Mouse (Mus musculus): ENCODE measurements at regions not wholly inside any gene's neighbourhood (a gene's known extent, or its start where the extent isn't known, plus 50 kb on each side); places are given as distances from the start of the nearest gene placed in this dataset.
A peak's percentile ranks its signal among the peaks of the same experiment; 100 is the strongest.

DNA sequence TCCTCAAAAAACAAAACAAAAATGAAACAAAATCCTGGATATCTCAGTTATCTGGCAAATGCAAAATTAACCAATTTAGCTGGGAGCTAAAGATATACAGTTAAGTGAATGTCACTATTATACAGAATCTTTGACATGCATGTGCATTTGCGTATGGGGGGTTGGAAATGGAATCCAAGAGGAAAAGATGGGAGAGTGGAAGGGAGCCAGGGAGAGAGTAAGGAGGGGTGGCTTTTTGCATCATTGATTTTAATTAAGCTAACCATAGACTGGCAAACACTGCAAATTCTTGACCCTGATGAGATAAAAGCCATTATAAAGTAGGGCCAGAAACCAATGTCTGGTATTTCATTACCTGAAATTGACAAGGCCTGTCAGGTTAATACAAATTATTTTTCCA is 488.8 kb downstream of the Chl1 start:
- intact Hi-C loops (cut with DNase I), result no loop called here
- no peak for DNase-seq (ENCODE audit: low spot score in 2 of 2)

DNA sequence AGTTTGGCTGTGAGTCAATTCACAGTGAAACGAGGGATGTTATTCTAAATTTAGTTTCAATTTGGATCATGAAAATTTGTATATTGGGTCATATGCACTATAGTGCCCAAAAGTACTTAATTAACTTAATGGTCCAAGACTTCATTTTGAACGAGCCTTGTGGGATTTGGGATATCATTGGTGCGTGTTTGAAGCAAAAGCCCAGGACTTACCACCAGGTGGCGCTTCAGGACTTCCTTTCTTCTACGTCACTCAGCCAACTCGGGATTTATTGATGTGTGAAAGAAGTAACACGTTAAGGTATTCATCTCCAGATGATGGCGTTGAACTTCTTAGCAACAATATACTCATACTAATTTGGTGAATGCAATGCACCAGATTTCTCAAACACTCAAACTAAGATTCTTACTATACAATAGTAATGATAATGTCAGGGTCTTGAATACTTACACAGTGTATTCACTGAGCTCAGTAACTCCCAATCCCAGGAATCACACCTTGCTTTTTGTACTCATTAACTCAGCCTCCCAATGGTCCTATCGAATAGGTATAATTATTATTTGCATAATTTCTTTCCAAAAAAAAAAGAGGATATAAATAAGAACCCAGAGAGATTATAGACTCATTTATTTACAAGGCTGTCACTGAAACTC is 464.0 kb upstream of the Cntn6 start:
- intact Hi-C loops (cut with DNase I), result loop anchor here (5.0 to 10.0 kb wide), 3 partner anchors 194 to 1369 kb away; no protein-coding TSS in a partner anchor
- DNase-seq (ENCODE audit: low spot score in 2 of 2), result peak; percentile 86 to 91

DNA sequence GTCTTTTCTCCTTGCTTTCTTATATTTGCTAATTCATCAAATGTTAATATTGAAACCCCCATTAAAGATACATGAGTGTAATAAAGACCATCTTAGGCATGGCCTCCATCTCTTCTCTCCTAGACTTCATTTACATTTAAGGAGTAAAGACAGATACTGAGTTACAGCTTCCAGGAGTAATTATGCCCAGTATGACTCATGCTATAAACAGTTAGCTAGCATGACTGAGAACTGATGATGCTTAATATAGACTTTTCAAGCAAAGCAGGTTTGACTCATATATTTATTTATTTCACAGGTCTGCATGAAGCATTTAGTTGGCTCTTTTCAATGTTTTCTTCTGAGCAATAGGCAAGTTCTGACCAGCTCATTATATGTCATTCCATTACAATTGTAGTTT is 453.7 kb upstream of the Cntn6 start:
- peak in 1 of 2 experiments; percentile 37 for DNase-seq (ENCODE audit: low spot score in 2 of 2)
- intact Hi-C loops (cut with DNase I), result loop anchor here (5.0 kb wide), 1 partner anchor 438 kb away; no protein-coding TSS in a partner anchor

DNA sequence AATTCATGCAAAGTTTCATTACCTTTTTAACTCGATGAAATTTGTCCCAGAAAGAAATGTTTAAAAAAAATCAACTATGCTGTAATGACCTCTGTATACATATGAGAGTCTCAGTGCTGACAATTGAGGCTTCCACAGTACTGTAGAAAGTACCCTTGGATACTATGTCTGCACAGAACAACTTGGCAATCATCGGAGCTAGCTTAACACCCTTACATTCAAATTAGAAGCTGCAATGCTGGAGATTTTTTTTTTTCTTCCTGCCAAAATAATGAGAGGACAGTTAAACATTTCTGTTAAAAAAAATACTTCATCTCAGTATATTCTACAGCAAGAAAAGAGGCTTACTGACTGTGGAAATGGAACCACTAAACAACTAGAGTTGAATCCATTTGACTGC is 452.1 kb upstream of the Cntn6 start:
- intact Hi-C loops (cut with DNase I), result no loop called here
- peak in 1 of 2 experiments; percentile 61 for DNase-seq (ENCODE audit: low spot score in 2 of 2)

GRCm38 (mm10) chr6:104055996-104056395 is 436.6 kb upstream of the Cntn6 start:
- intact Hi-C loops (cut with DNase I), result no loop called here
- DNase-seq (ENCODE audit: low spot score in 2 of 2), result no peak

GRCm38 (mm10) chr6:104061692-104062263 is 430.8 kb upstream of the Cntn6 start:
- intact Hi-C loops (cut with DNase I), result no loop called here
- DNase-seq (ENCODE audit: low spot score in 2 of 2), result peak in 1 of 2 experiments; percentile 34

DNA sequence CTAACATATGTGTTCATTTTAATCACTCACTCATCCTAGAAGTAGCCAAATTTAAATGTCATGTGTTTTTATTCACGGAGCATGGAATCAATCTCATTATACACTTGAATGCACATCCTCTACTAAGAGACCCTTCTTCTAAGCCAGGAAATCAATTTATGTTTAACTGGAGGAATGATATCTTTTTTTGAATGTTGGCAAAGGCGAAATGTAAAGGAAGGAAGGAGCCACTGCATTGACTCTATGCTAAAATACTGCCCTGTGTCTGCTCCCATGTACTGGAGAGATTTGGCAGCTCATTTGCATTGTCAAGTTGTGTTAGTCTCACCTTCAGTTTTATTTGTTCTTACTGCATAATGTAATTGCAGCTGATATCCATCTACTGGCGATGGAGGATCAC is 412.0 kb upstream of the Cntn6 start:
- intact Hi-C loops (cut with DNase I), result no loop called here

GRCm38 (mm10) chr6:104082242-104082641 is 410.3 kb upstream of the Cntn6 start:
- intact Hi-C loops (cut with DNase I), result no loop called here
- DNase-seq (ENCODE audit: low spot score in 2 of 2), result no peak

More for the DNA sequence above, 412.0 kb upstream of the Cntn6 start:
- no peak for DNase-seq (ENCODE audit: low spot score in 2 of 2)

DNA sequence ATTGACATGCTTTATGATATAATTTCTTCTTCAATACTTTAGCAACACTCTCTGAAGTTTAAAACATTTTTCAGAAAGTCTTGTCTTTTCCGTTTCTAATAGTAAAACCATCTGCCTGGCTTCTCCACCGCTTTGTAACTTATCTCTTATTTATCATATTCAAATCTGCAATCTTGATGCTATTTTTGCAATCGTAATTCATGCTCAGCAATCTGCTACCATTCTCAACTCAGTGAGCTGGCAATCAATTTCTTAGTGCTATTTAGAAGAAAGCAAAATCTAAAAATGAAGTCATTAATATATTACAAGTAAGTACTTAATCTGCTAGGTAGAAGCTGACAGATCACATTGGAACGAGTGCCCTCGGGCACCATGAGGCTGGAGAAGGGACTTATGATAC is 384.2 kb upstream of the Cntn6 start:
- intact Hi-C loops (cut with DNase I), result no loop called here
- peak in 1 of 2 experiments; percentile 17 for DNase-seq (ENCODE audit: low spot score in 2 of 2)
